Mouse (Mus musculus) intestine, embryonic 16.5 days (tissue): ENCODE data around the gene Atg7. TPM values are rescaled to one million over a fixed set of nuclear protein-coding genes. Genes with fewer than 3 reads are reported as not detected.

Experiments used
- ATAC-seq: fragments of 200-750 bp; cut with Nextera tagmentation; 2 replicates; pipeline ENCODE4 v1.8.0; 2017; ENCODE audit warnings: moderate TSS enrichment, moderate library complexity
- H3K27ac ChIP-seq: fragments of 300-500 bp; sonication (generic); 2 replicates; pipeline ENCODE4 v1.5.1; 2014; ENCODE audit warnings: mild to moderate bottlenecking, low read length
- H3K27me3 ChIP-seq: fragments of 300-500 bp; sonication (generic); replicated peaks from 2 replicates; pipeline ENCODE4 v1.6.1; 2014; ENCODE audit warnings: low read length, control low read depth, mixed read lengths; ENCODE audit not compliant: control insufficient read depth, insufficient read depth
- H3K36me3 ChIP-seq: fragments of 300-500 bp; sonication (generic); 2 replicates; pipeline ENCODE4 v1.6.1; 2014; ENCODE audit warnings: low read length, control low read depth; ENCODE audit not compliant: control insufficient read depth, insufficient read depth
- H3K4me1 ChIP-seq: fragments of 300-500 bp; sonication (generic); 2 replicates; pipeline ENCODE4 v1.6.1; 2014; ENCODE audit warnings: low read length, control low read depth, mixed read lengths; ENCODE audit not compliant: control insufficient read depth, insufficient read depth
- H3K4me2 ChIP-seq: fragments of 300-500 bp; sonication (generic); 2 replicates; pipeline ENCODE4 v1.6.1; 2014; ENCODE audit warnings: low read depth, low read length, control low read depth
- H3K4me3 ChIP-seq: fragments of 300-500 bp; sonication (generic); 2 replicates; pipeline ENCODE4 v1.5.1; 2014; ENCODE audit warnings: mild to moderate bottlenecking, low read length
- H3K9ac ChIP-seq: fragments of 300-500 bp; sonication (generic); 2 replicates; pipeline ENCODE4 v1.6.1; 2014; ENCODE audit warnings: low read depth, low read length
- H3K9me3 ChIP-seq: fragments of 300-500 bp; sonication (generic); 2 replicates; pipeline ENCODE4 v1.6.1; 2016; ENCODE audit warnings: low read length, control low read depth; ENCODE audit not compliant: control insufficient read depth
- WGBS: fragments of 180-500 bp; shearing (Covaris S2); extraction: QIAGEN DNeasy Blood & Tissue Kit; methylation state at CpG from one replicate; pipeline ENCODE4 v1.1.7; 2014; 5-methylcytosine and 5-hydroxymethylcytosine counted together
- polyA plus RNA-seq: library from polyadenylated mRNA; unstranded; fragments of >200 nt; fragmentation: Nextera tagmentation; extraction: Ambion mirVana; gene quantifications from 2 replicates; pipeline ENCODE4 v1.2.1, GENCODE M21; 2015

The Atg7 gene
- polyA plus RNA-seq, 1 experiment from 2014 or later, result 25.5 TPM

GRCm38 (mm10) chr6:114898949-114899348, 256.1 kb downstream of the Atg7 start:
- WGBS, result 94% methylated on average over 4 of the region's 4 CpGs
- no peak overlapping the region for H3K4me3 ChIP-seq
- H3K9ac ChIP-seq, result no peak overlapping the region
- H3K4me2 ChIP-seq, result no peak overlapping the region
- ATAC-seq, result no peak
- H3K9me3 ChIP-seq, result no peaks in the 10 kb centered on the region
- H3K36me3 ChIP-seq, result peaks cover 4% of the 10 kb centered on the region; the same call in 1 of the 2 replicates
- no peaks in the 10 kb centered on the region for H3K27me3 ChIP-seq
- H3K27ac ChIP-seq, result 0 out of 2 replicates have a peak overlapping the region, but pooled peaks have one; percentile 2
- H3K4me1 ChIP-seq, result peaks cover 44% of the 10 kb centered on the region

DNA sequence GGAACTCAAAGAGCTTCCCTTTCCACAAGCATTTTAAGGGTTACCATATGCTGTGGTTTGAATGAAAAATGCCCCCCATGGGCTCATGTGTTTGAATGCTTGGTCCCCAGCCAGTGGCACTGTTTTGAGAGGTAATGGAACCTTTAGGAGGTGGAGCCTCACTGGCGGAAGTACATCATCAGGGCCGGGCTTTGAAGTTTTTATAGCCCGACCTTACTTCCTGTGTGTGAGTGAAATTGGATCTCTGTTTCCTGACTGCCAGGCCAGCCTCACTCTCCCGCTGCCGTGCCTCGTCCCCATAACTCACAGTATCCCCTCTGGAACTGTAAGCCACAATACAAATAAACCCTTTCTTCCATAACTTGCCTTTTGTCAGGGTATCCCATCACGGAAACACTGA, 256.8 kb downstream of the Atg7 start:
- no peaks in the 10 kb centered on the region for H3K27me3 ChIP-seq
- H3K4me3 ChIP-seq, result no peak overlapping the region
- H3K27ac ChIP-seq, result 0 out of 2 replicates have a peak overlapping the region, but pooled peaks have one; percentile 11
- H3K9me3 ChIP-seq, result no peaks in the 10 kb centered on the region
- H3K4me2 ChIP-seq, result no peak overlapping the region
- H3K4me1 ChIP-seq, result peaks cover 41% of the 10 kb centered on the region
- H3K36me3 ChIP-seq, result peaks cover 4% of the 10 kb centered on the region; the same call in 1 of the 2 replicates
- WGBS, result 39% methylated on average over 7 of the region's 7 CpGs
- ATAC-seq, result no peak
- H3K9ac ChIP-seq, result no peak overlapping the region

GRCm38 (mm10) chr6:114900194-114900593, 257.3 kb downstream of the Atg7 start:
- WGBS, result 59% methylated on average over 10 of the region's 10 CpGs
- Histone ChIP-seq H3K4me1 (peaks cover 40% of the 10 kb centered on the region), H3K4me2 (no peak overlapping the region), H3K9ac (no peak overlapping the region), H3K36me3 (peaks cover 4% of the 10 kb centered on the region; the same call in 1 of the 2 replicates), H3K27me3 (no peaks in the 10 kb centered on the region), H3K27ac (0 out of 2 replicates have a peak overlapping the region, but pooled peaks have one; percentile 11), H3K9me3 (no peaks in the 10 kb centered on the region), H3K4me3 (no peak overlapping the region)
- ATAC-seq, result no peak

DNA sequence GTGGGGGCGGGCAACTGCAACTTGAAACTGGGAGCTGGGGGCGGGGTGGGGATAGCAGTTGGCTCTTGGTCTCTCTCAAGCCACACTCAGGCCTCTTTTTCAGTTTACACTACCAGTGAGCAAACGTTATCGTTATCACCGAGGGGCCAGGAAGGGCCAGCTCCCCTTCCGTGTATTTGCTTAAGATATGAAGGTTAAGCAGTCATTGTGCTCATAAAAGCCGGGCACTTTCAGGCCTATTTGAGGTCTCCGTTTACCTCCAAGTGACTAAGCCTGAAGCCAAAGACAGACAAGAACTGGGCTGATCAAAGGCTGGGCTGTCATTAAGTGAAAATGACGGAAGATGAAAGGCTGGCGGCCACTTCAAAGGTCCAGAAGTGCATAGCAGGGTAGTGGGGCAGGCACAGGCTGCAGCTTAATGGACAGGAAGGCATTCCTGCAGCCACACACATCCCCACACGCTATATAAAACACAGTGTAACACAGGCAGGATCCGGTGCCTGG, 258.5 kb downstream of the Atg7 start:
- peak overlapping the region; percentile 12; the same call in 1 of the 2 replicates for H3K4me3 ChIP-seq
- peaks cover 46% of the 10 kb centered on the region for H3K4me1 ChIP-seq
- 7% methylated on average over 12 of the region's 12 CpGs for WGBS
- H3K36me3 ChIP-seq, result peaks cover 4% of the 10 kb centered on the region; the same call in 1 of the 2 replicates
- H3K27ac ChIP-seq, result peak overlapping the region; percentile 19; the same call in 1 of the 2 replicates
- no peaks in the 10 kb centered on the region for H3K9me3 ChIP-seq
- peak; percentile 95 for ATAC-seq
- no peaks in the 10 kb centered on the region for H3K27me3 ChIP-seq
- peak overlapping the region; percentile 33 for H3K4me2 ChIP-seq
- peak overlapping the region; percentile 25; the same call in 1 of the 2 replicates for H3K9ac ChIP-seq

GRCm38 (mm10) chr6:114901921-114902320, 259.0 kb downstream of the Atg7 start:
- H3K27ac ChIP-seq, result peak overlapping the region; percentile 19; the same call in 1 of the 2 replicates
- 35% methylated on average over 4 of the region's 4 CpGs for WGBS
- H3K9me3 ChIP-seq, result no peaks in the 10 kb centered on the region
- peaks cover 51% of the 10 kb centered on the region for H3K4me1 ChIP-seq
- peaks cover 4% of the 10 kb centered on the region; the same call in 1 of the 2 replicates for H3K36me3 ChIP-seq
- H3K9ac ChIP-seq, result peak overlapping the region; percentile 8; the same call in 1 of the 2 replicates
- peak; percentile 62 for ATAC-seq
- H3K27me3 ChIP-seq, result no peaks in the 10 kb centered on the region
- H3K4me2 ChIP-seq, result peak overlapping the region; percentile 33
- H3K4me3 ChIP-seq, result peak overlapping the region; percentile 12

- no peaks in the 10 kb centered on the region for H3K27me3 ChIP-seq
- no peak overlapping the region for H3K4me3 ChIP-seq
- H3K9me3 ChIP-seq, result no peaks in the 10 kb centered on the region
- H3K36me3 ChIP-seq, result peaks cover 3% of the 10 kb centered on the region; the same call in 1 of the 2 replicates
- no peak overlapping the region for H3K9ac ChIP-seq
- no peak for ATAC-seq
- H3K27ac ChIP-seq, result no peak overlapping the region
- 72% methylated on average over 6 of the region's 6 CpGs for WGBS
- H3K4me1 ChIP-seq, result peaks cover 59% of the 10 kb centered on the region
- H3K4me2 ChIP-seq, result no peak overlapping the region
Measured at GRCm38 (mm10) chr6:114904233-114904632, 261.3 kb downstream of the Atg7 start.

- Histone ChIP-seq H3K9ac (no peak overlapping the region), H3K27me3 (no peaks in the 10 kb centered on the region), H3K36me3 (no peaks in the 10 kb centered on the region), H3K4me1 (peaks cover 58% of the 10 kb centered on the region), H3K9me3 (no peaks in the 10 kb centered on the region), H3K4me3 (no peak overlapping the region), H3K27ac (no peak overlapping the region), H3K4me2 (no peak overlapping the region)
- ATAC-seq, result no peak
- WGBS, result 92% methylated on average over 3 of the region's 3 CpGs
Measured at GRCm38 (mm10) chr6:114904818-114905217, 261.9 kb downstream of the Atg7 start.

DNA sequence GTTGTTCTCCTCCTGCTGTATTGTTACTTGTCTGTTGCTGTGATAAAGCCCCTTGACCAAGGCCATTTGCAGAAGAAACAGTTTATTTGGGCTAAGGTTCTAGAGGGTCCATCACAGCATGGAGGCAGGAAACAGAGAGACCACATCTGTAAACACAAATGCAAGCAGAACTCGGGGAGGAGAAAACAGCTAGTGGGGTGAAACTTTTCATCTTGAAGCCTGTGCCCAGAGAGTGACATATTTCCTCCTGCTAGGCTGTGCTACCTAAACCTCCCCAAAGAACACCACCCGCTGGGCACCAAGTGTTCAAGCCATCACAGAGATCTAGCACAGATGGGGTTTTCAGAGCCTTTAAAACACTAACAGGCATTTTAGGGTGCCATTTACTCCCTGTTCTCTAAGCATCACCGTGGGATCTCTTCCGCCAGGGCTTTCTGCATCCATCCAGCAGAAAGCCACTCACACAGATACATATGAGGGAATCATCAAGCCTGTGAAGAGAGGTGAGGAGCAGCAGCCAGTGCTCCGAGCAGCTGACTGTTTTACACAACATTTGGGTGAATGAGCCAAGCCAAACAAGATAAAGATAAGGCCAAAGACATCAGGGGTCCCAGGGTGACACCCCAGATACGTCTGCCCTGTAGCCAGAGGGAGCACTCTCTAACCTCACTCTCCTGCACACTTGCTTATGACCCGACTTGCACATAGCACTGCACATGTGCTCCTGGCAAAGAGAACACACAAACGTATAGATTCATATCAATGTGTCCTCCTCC, 262.5 kb downstream of the Atg7 start:
- Histone ChIP-seq H3K36me3 (no peaks in the 10 kb centered on the region), H3K27me3 (no peaks in the 10 kb centered on the region), H3K4me2 (no peak overlapping the region), H3K4me1 (peaks cover 52% of the 10 kb centered on the region), H3K9me3 (no peaks in the 10 kb centered on the region), H3K9ac (no peak overlapping the region), H3K4me3 (no peak overlapping the region), H3K27ac (no peak overlapping the region)
- 71% methylated on average over 8 of the region's 8 CpGs for WGBS
- no peak for ATAC-seq

DNA sequence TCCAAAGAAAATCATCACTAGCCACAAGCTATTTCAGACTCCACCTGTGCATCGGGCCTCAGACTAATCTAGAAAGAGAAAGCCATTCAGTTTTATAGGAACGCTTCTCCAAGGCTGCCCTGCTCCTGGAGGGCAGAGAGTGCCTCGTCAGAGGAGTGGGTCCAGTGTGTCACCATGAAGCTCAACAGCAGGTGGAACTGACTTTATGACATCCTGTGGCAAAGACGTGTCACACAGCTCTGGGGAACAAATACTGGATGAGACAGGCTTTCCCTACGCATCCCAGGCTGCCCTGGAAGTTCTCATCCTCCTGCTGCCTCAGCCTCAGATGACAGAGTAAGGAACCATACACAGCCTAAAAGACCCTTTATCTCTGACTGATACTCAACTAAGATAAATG, 263.3 kb downstream of the Atg7 start:
- WGBS, result 61% methylated on average over 5 of the region's 5 CpGs
- no peak overlapping the region for H3K4me2 ChIP-seq
- H3K36me3 ChIP-seq, result no peaks in the 10 kb centered on the region
- no peaks in the 10 kb centered on the region for H3K9me3 ChIP-seq
- no peak overlapping the region for H3K4me3 ChIP-seq
- H3K9ac ChIP-seq, result no peak overlapping the region
- H3K27ac ChIP-seq, result no peak overlapping the region
- H3K4me1 ChIP-seq, result peaks cover 47% of the 10 kb centered on the region
- no peaks in the 10 kb centered on the region for H3K27me3 ChIP-seq
- ATAC-seq, result no peak
